Mouse (Mus musculus) stomach, embryonic 16.5 days (tissue): Measurements from ENCODE around the gene Lpin2. TPM values are rescaled to one million over a fixed set of nuclear protein-coding genes. Genes with fewer than 3 reads are reported as not detected.
A peak's percentile ranks its signal among the peaks of the same experiment; 100 is the strongest.

Experiments
- ATAC-seq: fragments of 200-750 bp; cut with Nextera tagmentation; 2 replicates; pipeline ENCODE4 v1.8.0; 2017; ENCODE audit warnings: moderate number of reproducible peaks, moderate TSS enrichment; ENCODE audit not compliant: insufficient read depth, low FRiP score
- H3K27ac ChIP-seq: fragments of 300-500 bp; sonication (generic); 2 replicates; pipeline ENCODE4 v1.5.1; 2014; ENCODE audit warnings: low read length
- H3K27me3 ChIP-seq: fragments of 300-500 bp; sonication (generic); 2 replicates; pipeline ENCODE4 v1.6.1; 2014; ENCODE audit warnings: low read length, control low read depth, mixed read lengths; ENCODE audit not compliant: control insufficient read depth, insufficient read depth
- H3K36me3 ChIP-seq: fragments of 300-500 bp; sonication (generic); 2 replicates; pipeline ENCODE4 v1.6.1; 2014; ENCODE audit warnings: low read length; ENCODE audit not compliant: control insufficient read depth, insufficient read depth
- H3K4me1 ChIP-seq: fragments of 300-500 bp; sonication (generic); 2 replicates; pipeline ENCODE4 v1.6.1; 2014; ENCODE audit warnings: low read length, control low read depth, mixed read lengths; ENCODE audit not compliant: control insufficient read depth, insufficient read depth
- H3K4me2 ChIP-seq: fragments of 300-500 bp; sonication (generic); 2 replicates; pipeline ENCODE4 v1.6.1; 2014; ENCODE audit warnings: low read depth, low read length, mixed read lengths
- H3K4me3 ChIP-seq: fragments of 300-500 bp; sonication (generic); replicated peaks from 2 replicates; pipeline ENCODE4 v1.5.1; 2014; ENCODE audit warnings: mild to moderate bottlenecking, low read length
- H3K9ac ChIP-seq: fragments of 300-500 bp; sonication (generic); 2 replicates; pipeline ENCODE4 v1.6.1; 2014; ENCODE audit warnings: low read length
- H3K9me3 ChIP-seq: fragments of 300-500 bp; sonication (generic); replicated peaks from 2 replicates; pipeline ENCODE4 v1.6.1; 2016; ENCODE audit warnings: low read length, control low read depth; ENCODE audit not compliant: control insufficient read depth
- WGBS: fragments of 180-500 bp; shearing (Covaris S2); extraction: QIAGEN DNeasy Blood & Tissue Kit; methylation state at CpG from one replicate; pipeline ENCODE4 v1.1.7; 2014; 5-methylcytosine and 5-hydroxymethylcytosine counted together
- polyA plus RNA-seq: library from polyadenylated mRNA; unstranded; fragments of >200 nt; fragmentation: Nextera tagmentation; extraction: Ambion mirVana; gene quantifications from 2 replicates; pipeline ENCODE4 v1.2.1, GENCODE M21; 2015

Gene Lpin2
- polyA plus RNA-seq, 1 experiment from 2014 or later, result 27.6 TPM

GRCm38 (mm10) chr17:71246022-71246421 lies 63.7 kb downstream of the Lpin2 start:
- WGBS, result 88% methylated on average over 4 of the region's 4 CpGs

GRCm38 (mm10) chr17:71248963-71249362 lies 66.6 kb downstream of the Lpin2 start:
- ATAC-seq, result no peak
- WGBS, result 85% methylated on average over 6 of the region's 6 CpGs
- Histone ChIP-seq H3K4me1 (no peaks in the 10 kb centered on the region), H3K9ac (no peak overlapping the region), H3K27ac (no peak overlapping the region), H3K36me3 (peaks cover 23% of the 10 kb centered on the region), H3K4me3 (no peak overlapping the region), H3K27me3 (no peaks in the 10 kb centered on the region), H3K4me2 (no peak overlapping the region), H3K9me3 (no peaks in the 10 kb centered on the region)

More at GRCm38 (mm10) chr17:71246022-71246421, 63.7 kb downstream of the Lpin2 start:
- Histone ChIP-seq H3K27ac (no peak overlapping the region), H3K9me3 (no peaks in the 10 kb centered on the region), H3K4me3 (no peak overlapping the region), H3K9ac (no peak overlapping the region), H3K4me1 (no peaks in the 10 kb centered on the region), H3K4me2 (no peak overlapping the region), H3K36me3 (peaks cover 33% of the 10 kb centered on the region), H3K27me3 (no peaks in the 10 kb centered on the region)
- ATAC-seq, result no peak

GRCm38 (mm10) chr17:71250046-71250445 lies 67.7 kb downstream of the Lpin2 start:
- H3K9ac ChIP-seq, result no peak overlapping the region
- H3K4me1 ChIP-seq, result no peaks in the 10 kb centered on the region
- H3K9me3 ChIP-seq, result no peaks in the 10 kb centered on the region
- H3K27ac ChIP-seq, result no peak overlapping the region
- H3K4me2 ChIP-seq, result no peak overlapping the region
- no peak overlapping the region for H3K4me3 ChIP-seq
- WGBS, result 80% methylated on average over 2 of the region's 2 CpGs
- no peaks in the 10 kb centered on the region for H3K27me3 ChIP-seq
- peaks cover 14% of the 10 kb centered on the region for H3K36me3 ChIP-seq
- ATAC-seq, result no peak

GRCm38 (mm10) chr17:71250819-71251600 lies 68.7 kb downstream of the Lpin2 start:
- no peaks in the 10 kb centered on the region for H3K9me3 ChIP-seq
- H3K27me3 ChIP-seq, result no peaks in the 10 kb centered on the region
- peaks cover 6% of the 10 kb centered on the region for H3K36me3 ChIP-seq
- no peak overlapping the region for H3K9ac ChIP-seq
- 0 out of 2 replicates have a peak, but pooled peaks have one; percentile 14 for ATAC-seq
- H3K4me1 ChIP-seq, result no peaks in the 10 kb centered on the region
- no peak overlapping the region for H3K27ac ChIP-seq
- no peak overlapping the region for H3K4me2 ChIP-seq
- 73% methylated on average over 16 of the region's 16 CpGs for WGBS
- H3K4me3 ChIP-seq, result no peak overlapping the region

DNA sequence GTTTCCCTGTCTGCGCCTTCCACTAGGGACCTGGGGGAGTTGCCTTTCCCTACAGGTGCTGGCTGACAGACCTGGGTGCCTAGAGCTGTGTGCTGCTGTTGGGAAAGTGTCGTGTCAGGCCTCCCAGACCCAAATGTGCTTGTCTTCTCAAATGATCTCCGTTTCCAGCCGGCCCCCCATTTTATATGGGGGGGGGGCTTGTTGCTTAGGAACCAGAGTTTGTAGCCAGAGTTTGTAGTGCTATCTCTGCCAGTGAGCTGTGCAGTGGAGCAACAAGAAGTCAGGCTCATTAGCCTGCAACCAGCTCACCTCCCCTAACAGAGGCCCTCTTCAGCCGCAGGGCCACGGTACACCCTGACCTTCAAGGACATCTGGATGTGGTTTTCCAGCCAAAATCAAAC lies 69.2 kb downstream of the Lpin2 start:
- WGBS, result 56% methylated on average over 6 of the region's 6 CpGs
- H3K4me3 ChIP-seq, result no peak overlapping the region
- H3K4me2 ChIP-seq, result no peak overlapping the region
- H3K36me3 ChIP-seq, result no peaks in the 10 kb centered on the region
- no peak overlapping the region for H3K9ac ChIP-seq
- H3K4me1 ChIP-seq, result no peaks in the 10 kb centered on the region
- no peaks in the 10 kb centered on the region for H3K27me3 ChIP-seq
- no peaks in the 10 kb centered on the region for H3K9me3 ChIP-seq
- no peak overlapping the region for H3K27ac ChIP-seq
- no peak for ATAC-seq

GRCm38 (mm10) chr17:71252101-71252500 lies 69.7 kb downstream of the Lpin2 start:
- ATAC-seq, result no peak
- H3K36me3 ChIP-seq, result no peaks in the 10 kb centered on the region
- H3K4me3 ChIP-seq, result no peak overlapping the region
- H3K9me3 ChIP-seq, result no peaks in the 10 kb centered on the region
- 84% methylated on average over 9 of the region's 9 CpGs for WGBS
- no peaks in the 10 kb centered on the region for H3K27me3 ChIP-seq
- H3K9ac ChIP-seq, result no peak overlapping the region
- H3K27ac ChIP-seq, result no peak overlapping the region
- H3K4me1 ChIP-seq, result no peaks in the 10 kb centered on the region
- no peak overlapping the region for H3K4me2 ChIP-seq

DNA sequence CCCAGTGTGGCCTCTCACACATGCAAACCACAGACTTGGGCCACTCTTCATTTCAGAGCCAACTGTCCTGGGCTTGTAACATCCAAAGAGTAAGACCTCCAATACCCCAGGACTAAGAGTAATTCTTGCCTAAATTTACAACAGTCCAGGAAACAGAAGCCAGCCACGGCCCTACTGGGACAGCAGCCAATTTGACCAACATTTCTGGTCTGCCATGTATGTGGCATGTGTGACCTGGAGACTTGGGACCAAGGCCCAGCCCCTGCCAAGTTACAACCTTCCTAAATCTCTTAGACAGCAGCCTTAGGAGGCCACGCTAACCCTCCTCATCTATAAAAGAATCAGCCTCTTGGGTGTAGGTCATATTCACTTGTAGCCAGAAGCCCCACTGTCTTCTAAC lies 71.0 kb downstream of the Lpin2 start:
- no peaks in the 10 kb centered on the region for H3K4me1 ChIP-seq
- no peak overlapping the region for H3K27ac ChIP-seq
- 88% methylated on average over 2 of the region's 2 CpGs for WGBS

DNA sequence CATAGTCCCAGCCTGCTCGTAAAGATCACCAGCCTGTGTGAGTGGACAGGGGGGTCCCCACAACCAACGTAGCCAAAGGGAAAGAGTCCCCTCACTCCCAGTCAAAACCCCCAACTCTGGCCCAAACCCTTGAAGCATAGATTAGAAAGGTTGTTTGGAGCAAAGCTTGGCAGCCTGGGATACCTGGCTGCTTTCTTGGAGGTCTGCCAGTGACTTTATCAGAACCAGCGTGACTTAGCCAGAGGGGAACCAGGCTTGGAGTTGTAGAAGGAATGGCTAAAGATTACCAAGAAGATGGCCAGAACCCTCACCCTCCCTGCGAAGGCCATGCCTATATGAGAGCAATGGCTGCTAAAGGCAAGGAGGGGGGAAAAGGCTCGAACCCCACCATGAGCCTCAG lies 71.7 kb downstream of the Lpin2 start:
- H3K4me2 ChIP-seq, result no peak overlapping the region
- no peak for ATAC-seq
- no peaks in the 10 kb centered on the region for H3K9me3 ChIP-seq
- WGBS, result 81% methylated on average over 5 of the region's 5 CpGs
- H3K27me3 ChIP-seq, result no peaks in the 10 kb centered on the region
- H3K36me3 ChIP-seq, result no peaks in the 10 kb centered on the region
- no peaks in the 10 kb centered on the region for H3K4me1 ChIP-seq
- H3K27ac ChIP-seq, result no peak overlapping the region
- H3K9ac ChIP-seq, result no peak overlapping the region
- H3K4me3 ChIP-seq, result no peak overlapping the region

More for the DNA sequence above, 71.0 kb downstream of the Lpin2 start:
- Histone ChIP-seq H3K4me3 (no peak overlapping the region), H3K9ac (no peak overlapping the region), H3K9me3 (no peaks in the 10 kb centered on the region), H3K36me3 (no peaks in the 10 kb centered on the region), H3K4me2 (no peak overlapping the region), H3K27me3 (no peaks in the 10 kb centered on the region)
- ATAC-seq, result no peak

DNA sequence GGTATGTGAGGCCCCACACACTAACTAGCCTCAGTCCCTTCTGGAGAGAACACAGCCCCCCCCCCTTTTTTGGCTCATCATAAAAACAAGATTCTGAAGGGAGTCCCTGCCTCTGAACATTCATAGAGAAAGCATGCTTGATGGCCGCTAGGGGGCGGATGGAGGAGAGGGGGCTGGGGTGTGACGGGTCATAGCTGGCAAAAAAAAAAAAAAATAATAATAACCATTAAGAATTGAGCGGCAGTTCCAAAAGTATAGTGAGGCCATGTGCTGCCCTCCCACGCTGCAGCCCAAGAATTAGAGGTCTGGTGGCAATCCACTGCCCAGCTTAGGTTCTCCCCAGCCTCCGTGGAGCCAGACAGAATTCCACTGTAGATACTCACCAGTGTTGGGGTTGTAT lies 72.4 kb downstream of the Lpin2 start:
- no peak overlapping the region for H3K27ac ChIP-seq
- H3K4me3 ChIP-seq, result no peak overlapping the region
- no peaks in the 10 kb centered on the region for H3K36me3 ChIP-seq
- no peaks in the 10 kb centered on the region for H3K4me1 ChIP-seq
- H3K4me2 ChIP-seq, result no peak overlapping the region
- WGBS, result 51% methylated on average over 6 of the region's 6 CpGs
- H3K9me3 ChIP-seq, result no peaks in the 10 kb centered on the region
- no peak for ATAC-seq
- H3K9ac ChIP-seq, result no peak overlapping the region
- H3K27me3 ChIP-seq, result no peaks in the 10 kb centered on the region
